Mouse (Mus musculus): Measurements from ENCODE around the gene Btg1-ps1. TPM values are rescaled to one million over a fixed set of nuclear protein-coding genes. Genes with fewer than 3 reads are reported as not detected.

Gene Btg1-ps1
- not detected in 2 replicates for polyA plus RNA-seq (2015; fragmentation: Nextera tagmentation; extraction: Ambion mirVana)

GRCm38 (mm10) chrX:38018597-38018996 is at the start of gene Btg1-ps1:
Gene Btg1-ps1, minus strand, starts transcription at chrX:38018815.

DNA sequence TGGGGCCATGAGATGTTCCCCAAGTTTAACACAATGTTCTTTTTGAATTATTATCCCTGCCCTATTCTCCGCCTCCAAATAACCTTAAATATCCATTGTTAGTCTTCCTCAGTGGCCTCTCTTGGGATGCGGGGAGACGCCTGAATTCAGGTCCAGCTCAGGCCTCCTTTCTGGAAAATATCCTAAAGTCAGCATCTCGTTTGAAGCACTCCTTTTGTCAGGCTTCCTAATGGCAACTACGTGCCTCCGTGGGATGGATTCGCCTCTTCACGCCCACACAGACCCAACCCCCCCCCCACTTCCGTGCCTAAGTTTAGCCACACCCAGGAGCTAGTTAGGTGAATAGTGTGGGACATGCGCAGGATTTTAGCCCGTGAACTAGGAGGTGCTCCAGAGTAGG is 47.6 kb upstream of the Btg1-ps1 start, which contains the start of gene Rhox10:
Gene Rhox10, plus strand, starts transcription at position 301 of the 400 bp plus-strand sequence.

GRCm38 (mm10) chrX:38043014-38043413 is 24.4 kb upstream of the Btg1-ps1 start, which contains the start of gene Btg1-ps2:
Gene Btg1-ps2, minus strand, starts transcription at chrX:38043114.

Other genes with a start within 250 kb of the Btg1-ps1 start
- 54.8 and 61.1 TPM in 2 replicates for gene Rhox5, start 214.0 kb downstream of the Btg1-ps1 start, polyA plus RNA-seq (2015; fragmentation: Nextera tagmentation; extraction: Ambion mirVana)
- gene Rhox6, start 191.9 kb downstream of the Btg1-ps1 start, polyA plus RNA-seq (2015; fragmentation: Nextera tagmentation; extraction: Ambion mirVana) = 0.12 TPM in 1 of 2 replicates, not detected in the other
- 1.4 and 1.9 TPM in 2 replicates for gene Rhox7a, start 187.1 kb downstream of the Btg1-ps1 start, polyA plus RNA-seq (2015; fragmentation: Nextera tagmentation; extraction: Ambion mirVana)
- gene Rhox8, start 139.9 kb downstream of the Btg1-ps1 start, polyA plus RNA-seq (2015; fragmentation: Nextera tagmentation; extraction: Ambion mirVana) = 0.96 and 1.3 TPM in 2 replicates
- gene Rhox7b, start 121.6 kb downstream of the Btg1-ps1 start, polyA plus RNA-seq (2015; fragmentation: Nextera tagmentation; extraction: Ambion mirVana) = 0.17 and 0.41 TPM in 2 replicates
- gene Rhox9, start 117.0 kb downstream of the Btg1-ps1 start, polyA plus RNA-seq (2015; fragmentation: Nextera tagmentation; extraction: Ambion mirVana) = not detected in 2 replicates
- gene Btg1-ps2, start 24.3 kb upstream of the Btg1-ps1 start, polyA plus RNA-seq (2015; fragmentation: Nextera tagmentation; extraction: Ambion mirVana) = not detected in 2 replicates
- gene Rhox10, start 47.7 kb upstream of the Btg1-ps1 start, polyA plus RNA-seq (2015; fragmentation: Nextera tagmentation; extraction: Ambion mirVana) = not detected in 2 replicates
- gene Rhox11, start 66.3 kb upstream of the Btg1-ps1 start, polyA plus RNA-seq (2015; fragmentation: Nextera tagmentation; extraction: Ambion mirVana) = not detected in 2 replicates
- gene Rhox12, start 92.1 kb upstream of the Btg1-ps1 start, polyA plus RNA-seq (2015; fragmentation: Nextera tagmentation; extraction: Ambion mirVana) = not detected in 2 replicates
- gene Rhox13, start 102.4 kb upstream of the Btg1-ps1 start, polyA plus RNA-seq (2015; fragmentation: Nextera tagmentation; extraction: Ambion mirVana) = not detected in 2 replicates
- 1.4 TPM in 2 replicates for gene Zbtb33, start 171.0 kb upstream of the Btg1-ps1 start, polyA plus RNA-seq (2015; fragmentation: Nextera tagmentation; extraction: Ambion mirVana)
- gene Tmem255a, start 233.6 kb upstream of the Btg1-ps1 start, polyA plus RNA-seq (2015; fragmentation: Nextera tagmentation; extraction: Ambion mirVana) = 13.2 and 13.5 TPM in 2 replicates